Mouse (Mus musculus) hindbrain, embryonic 14.5 days (tissue): ENCODE measurements at regions not wholly inside any gene's neighbourhood (a gene's known extent, or its start where the extent isn't known, plus 50 kb on each side); places are given as distances from the start of the nearest gene placed in this dataset.
A peak's percentile ranks its signal among the peaks of the same experiment; 100 is the strongest.

Source experiments
- ATAC-seq: fragments of 200-750 bp; cut with Nextera tagmentation; 2 replicates; pipeline ENCODE4 v1.8.0; 2017; ENCODE audit warnings: moderate number of reproducible peaks, mild to moderate bottlenecking, moderate TSS enrichment, moderate library complexity; ENCODE audit not compliant: low FRiP score
- DNase-seq: peaks from one replicate; pipeline ENCODE4 v3.0.0-alpha.2; 2015; ENCODE audit warnings: low spot score
- H3K27ac ChIP-seq: fragments of 300-500 bp; sonication (generic); 2 replicates; pipeline ENCODE4 v1.5.1; 2014; ENCODE audit warnings: mild to moderate bottlenecking, moderate library complexity
- H3K27me3 ChIP-seq: fragments of 300-500 bp; sonication (generic); 2 replicates; pipeline ENCODE4 v1.6.1; 2014; ENCODE audit warnings: mild to moderate bottlenecking, low read length, mixed read lengths; ENCODE audit not compliant: control insufficient read depth, insufficient read depth
- H3K36me3 ChIP-seq: fragments of 300-500 bp; sonication (generic); replicated peaks from 2 replicates; pipeline ENCODE4 v1.6.1; 2014; ENCODE audit not compliant: control insufficient read depth, insufficient read depth
- H3K4me1 ChIP-seq: fragments of 300-500 bp; sonication (generic); replicated peaks from 2 replicates; pipeline ENCODE4 v1.6.1; 2014; ENCODE audit warnings: antibody characterized with exemption, low read length, mixed read lengths; ENCODE audit not compliant: control insufficient read depth, insufficient read depth
- H3K4me2 ChIP-seq: fragments of 300-500 bp; sonication (generic); replicated peaks from 2 replicates; pipeline ENCODE4 v1.6.1; 2014; ENCODE audit warnings: mild to moderate bottlenecking, moderate library complexity
- H3K4me3 ChIP-seq: fragments of 300-500 bp; sonication (generic); replicated peaks from 2 replicates; pipeline ENCODE4 v1.5.1; 2014; ENCODE audit warnings: mild to moderate bottlenecking, low read length
- H3K9ac ChIP-seq: fragments of 300-500 bp; sonication (generic); 2 replicates; pipeline ENCODE4 v1.6.1; 2014
- H3K9me3 ChIP-seq: fragments of 300-500 bp; sonication (generic); 2 replicates; pipeline ENCODE4 v1.6.1; 2016; ENCODE audit warnings: low read length; ENCODE audit not compliant: control insufficient read depth
- WGBS: fragments of 180-500 bp; shearing (Covaris S2); extraction: QIAGEN DNeasy Blood & Tissue Kit; methylation state at CpG from one replicate; pipeline ENCODE4 v1.1.7; 2014; 5-methylcytosine and 5-hydroxymethylcytosine counted together

DNA sequence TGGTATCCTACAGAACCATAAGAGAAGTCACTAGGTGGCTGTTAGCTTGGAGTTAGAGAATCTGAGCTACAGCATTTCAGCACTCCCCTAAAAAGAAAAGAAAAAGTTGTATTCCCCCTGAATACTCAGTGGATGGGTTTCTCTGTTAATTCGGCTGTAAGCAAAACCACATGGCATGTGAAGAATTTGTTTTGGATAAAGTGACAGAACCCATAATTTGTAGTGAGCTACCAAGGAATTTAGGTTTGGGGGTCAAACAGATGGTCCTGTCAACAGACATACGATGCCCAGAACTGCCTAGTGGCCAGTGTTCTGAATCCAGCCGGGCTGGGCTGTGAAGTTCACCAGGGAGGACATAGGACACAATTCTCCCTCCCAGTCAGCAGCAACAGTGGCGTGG lies 358.0 kb upstream of the Kazn start:
- DNase-seq = no peak
- no peak overlapping the region for H3K4me2 ChIP-seq
- H3K9me3 ChIP-seq = peaks cover 4% of the 10 kb centered on the region; the same call in 1 of the 2 replicates
- H3K36me3 ChIP-seq = no peaks in the 10 kb centered on the region
- WGBS = 80% methylated on average over 4 of the region's 4 CpGs
- no peak overlapping the region for H3K4me3 ChIP-seq
- H3K27me3 ChIP-seq = no peaks in the 10 kb centered on the region
- H3K4me1 ChIP-seq = no peaks in the 10 kb centered on the region
- no peak overlapping the region for H3K9ac ChIP-seq
- no peak for ATAC-seq
- no peak overlapping the region for H3K27ac ChIP-seq

- DNase-seq = no peak
- Histone ChIP-seq H3K27me3 (no peaks in the 10 kb centered on the region), H3K27ac (peak overlapping the region; percentile 83), H3K36me3 (no peaks in the 10 kb centered on the region), H3K4me3 (no peak overlapping the region), H3K9ac (no peak overlapping the region), H3K4me1 (peaks cover 22% of the 10 kb centered on the region), H3K4me2 (peak overlapping the region; percentile 43; the same call in 1 of the 2 replicates), H3K9me3 (no peaks in the 10 kb centered on the region)
- ATAC-seq = no peak
- 58% methylated on average over 7 of the region's 7 CpGs for WGBS
Observed at GRCm38 (mm10) chr4:142589084-142589741, 350.0 kb upstream of the Kazn start.

GRCm38 (mm10) chr4:142588418-142589083 lies 349.4 kb upstream of the Kazn start:
- peak overlapping the region; percentile 83 for H3K27ac ChIP-seq
- DNase-seq (peak; percentile 40), ATAC-seq (peak; percentile 76)
- 43% methylated on average over 24 of the region's 24 CpGs for WGBS
- H3K4me2 ChIP-seq = peak overlapping the region; percentile 43
- H3K27me3 ChIP-seq = no peaks in the 10 kb centered on the region
- H3K36me3 ChIP-seq = no peaks in the 10 kb centered on the region
- H3K9ac ChIP-seq = peak overlapping the region; percentile 53
- H3K4me3 ChIP-seq = peak overlapping the region; percentile 14
- H3K9me3 ChIP-seq = no peaks in the 10 kb centered on the region
- H3K4me1 ChIP-seq = peaks cover 22% of the 10 kb centered on the region

DNA sequence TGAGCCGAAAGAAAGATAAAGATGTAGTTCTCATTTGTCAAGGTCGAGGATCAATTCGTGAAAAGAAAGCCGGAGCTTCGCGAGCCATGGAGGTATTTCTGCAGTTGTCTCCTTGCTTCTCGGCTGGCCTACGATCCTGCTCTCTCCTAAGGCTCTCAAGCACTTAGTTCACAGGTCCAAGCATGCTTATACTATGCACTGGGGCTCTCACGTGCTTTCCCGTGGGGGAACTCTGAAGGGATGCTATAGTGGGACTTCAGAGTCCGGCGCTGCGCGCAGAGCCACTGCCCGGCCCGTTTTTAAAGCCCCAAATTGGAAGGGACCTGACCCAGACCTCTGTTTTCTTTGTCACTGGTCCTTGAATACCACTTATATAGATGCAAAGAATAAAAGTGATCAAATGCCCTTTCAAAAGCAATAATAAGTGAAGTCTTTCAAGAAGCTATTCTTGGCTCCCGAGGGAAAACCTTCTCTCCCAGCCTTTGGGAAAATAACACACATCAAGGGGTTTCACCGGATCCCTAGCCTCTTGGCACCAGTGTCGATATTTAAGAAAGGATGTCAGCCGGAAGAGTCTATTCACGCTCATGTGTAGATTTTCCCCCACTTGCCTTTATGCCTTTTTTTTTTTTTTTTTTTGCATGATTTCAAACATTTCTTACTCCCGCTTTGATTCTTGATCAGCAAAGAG lies 348.3 kb upstream of the Kazn start:
- no peak for ATAC-seq
- H3K4me2 ChIP-seq = no peak overlapping the region
- no peak overlapping the region for H3K4me3 ChIP-seq
- WGBS = 43% methylated on average over 22 of the region's 22 CpGs
- H3K9ac ChIP-seq = 0 out of 2 replicates have a peak overlapping the region, but pooled peaks have one; percentile 14
- H3K9me3 ChIP-seq = peaks cover 6% of the 10 kb centered on the region; the same call in 1 of the 2 replicates
- peak overlapping the region; percentile 68 for H3K27ac ChIP-seq
- H3K4me1 ChIP-seq = peaks cover 22% of the 10 kb centered on the region
- DNase-seq = no peak
- no peaks in the 10 kb centered on the region for H3K27me3 ChIP-seq
- H3K36me3 ChIP-seq = no peaks in the 10 kb centered on the region

DNA sequence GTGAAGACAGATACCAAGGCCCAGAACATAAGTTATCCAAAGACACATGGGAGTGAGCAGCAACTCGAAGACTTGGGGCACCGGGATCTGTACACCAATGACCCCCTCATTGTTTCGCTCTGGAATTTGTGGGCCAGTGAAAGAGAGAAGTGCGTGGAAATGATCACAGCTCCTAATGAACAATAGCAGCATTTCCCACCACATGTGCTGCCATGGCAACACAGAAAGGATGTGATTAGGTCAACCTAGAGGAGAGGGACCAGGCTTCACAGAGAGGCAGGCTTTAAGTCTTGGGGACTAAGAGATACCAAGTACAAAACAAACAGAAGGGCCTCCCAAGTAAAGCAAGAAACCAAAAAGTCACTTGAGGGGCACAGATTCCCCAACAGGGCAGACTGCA lies 339.3 kb upstream of the Kazn start:
- no peak overlapping the region for H3K4me3 ChIP-seq
- DNase-seq (no peak), ATAC-seq (no peak)
- H3K27me3 ChIP-seq = no peaks in the 10 kb centered on the region
- peaks cover 6% of the 10 kb centered on the region; the same call in 1 of the 2 replicates for H3K9me3 ChIP-seq
- no peak overlapping the region for H3K9ac ChIP-seq
- no peaks in the 10 kb centered on the region for H3K36me3 ChIP-seq
- H3K4me1 ChIP-seq = peaks cover 23% of the 10 kb centered on the region
- H3K27ac ChIP-seq = peak overlapping the region; percentile 69
- H3K4me2 ChIP-seq = no peak overlapping the region
- WGBS = 21% methylated on average over 4 of the region's 4 CpGs

DNA sequence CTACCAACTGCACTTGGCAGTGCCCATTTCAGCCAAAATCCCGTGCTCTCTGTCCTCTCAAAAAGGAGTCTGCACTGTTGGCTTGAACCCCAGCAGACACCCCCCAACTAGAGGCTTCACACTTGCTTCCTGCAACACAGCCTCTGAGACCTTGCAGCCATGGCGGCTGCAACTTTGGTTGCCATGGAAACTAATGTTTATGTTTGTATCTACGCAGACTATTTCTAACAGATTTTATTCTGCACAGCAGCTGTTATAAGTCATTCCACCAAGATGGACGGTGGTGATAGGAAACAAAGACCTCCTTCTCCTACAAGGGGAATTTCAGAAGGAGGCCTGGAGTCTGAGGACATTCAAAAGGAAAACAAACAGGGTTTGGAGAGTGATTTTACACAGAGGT lies 338.3 kb upstream of the Kazn start:
- peak; percentile 60 for DNase-seq
- Histone ChIP-seq H3K9ac (no peak overlapping the region), H3K9me3 (no peaks in the 10 kb centered on the region), H3K4me2 (no peak overlapping the region), H3K27ac (peak overlapping the region; percentile 69), H3K36me3 (no peaks in the 10 kb centered on the region), H3K4me3 (no peak overlapping the region), H3K4me1 (peaks cover 23% of the 10 kb centered on the region), H3K27me3 (no peaks in the 10 kb centered on the region)
- ATAC-seq = 0 out of 2 replicates have a peak, but pooled peaks have one; percentile 52
- 23% methylated on average over 4 of the region's 4 CpGs for WGBS

DNA sequence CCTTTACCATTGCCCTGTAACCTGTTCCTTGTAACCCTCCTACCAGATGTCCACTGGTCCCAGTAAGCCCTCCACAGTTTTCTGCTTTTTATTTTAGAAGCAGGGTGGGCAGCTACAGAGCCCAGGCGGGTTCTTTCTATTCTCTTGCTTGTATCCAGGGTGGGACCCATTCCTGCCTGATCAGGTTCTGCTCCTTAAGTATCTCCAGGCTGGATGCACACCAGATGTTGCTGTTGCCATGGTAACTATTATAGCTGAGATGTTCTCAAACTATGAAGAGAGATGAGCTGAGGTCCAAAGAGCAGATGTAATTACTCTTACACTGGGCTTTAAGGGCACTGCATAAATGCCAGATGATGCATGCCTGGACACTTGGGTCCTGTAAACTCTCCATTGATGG lies 335.3 kb upstream of the Kazn start:
- Histone ChIP-seq H3K27ac (0 out of 2 replicates have a peak overlapping the region, but pooled peaks have one; percentile 27), H3K27me3 (no peaks in the 10 kb centered on the region), H3K4me3 (no peak overlapping the region), H3K9ac (no peak overlapping the region), H3K4me1 (peaks cover 23% of the 10 kb centered on the region), H3K4me2 (no peak overlapping the region), H3K36me3 (no peaks in the 10 kb centered on the region), H3K9me3 (no peaks in the 10 kb centered on the region)
- DNase-seq (no peak), ATAC-seq (no peak)
- WGBS = 77% methylated on average over 1 of the region's 1 CpGs

DNA sequence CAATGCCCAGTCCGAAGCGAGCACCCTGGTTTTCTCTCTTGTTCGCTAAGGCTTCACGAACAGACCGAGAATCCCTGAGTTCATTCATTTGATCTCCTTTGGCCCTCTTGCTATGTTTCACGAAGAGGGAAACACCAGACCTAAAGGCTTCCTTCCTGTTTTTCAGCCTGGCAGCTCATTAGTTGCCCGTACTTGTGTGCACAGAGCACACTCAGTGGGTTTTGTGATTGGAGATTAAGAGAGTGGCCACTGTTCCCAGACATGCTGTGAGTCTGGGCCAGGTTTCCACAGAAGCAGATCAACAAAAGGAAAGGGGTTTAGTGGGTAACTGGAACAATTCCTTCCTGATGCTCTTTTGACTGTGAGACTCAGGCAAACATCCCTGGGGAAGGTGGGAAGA lies 331.5 kb upstream of the Kazn start:
- H3K27ac ChIP-seq = 0 out of 2 replicates have a peak overlapping the region, but pooled peaks have one; percentile 51
- DNase-seq = no peak
- ATAC-seq = no peak
- H3K27me3 ChIP-seq = no peaks in the 10 kb centered on the region
- 77% methylated on average over 7 of the region's 7 CpGs for WGBS
- H3K36me3 ChIP-seq = no peaks in the 10 kb centered on the region
- no peak overlapping the region for H3K9ac ChIP-seq
- no peak overlapping the region for H3K4me2 ChIP-seq
- no peak overlapping the region for H3K4me3 ChIP-seq
- peaks cover 3% of the 10 kb centered on the region; the same call in 1 of the 2 replicates for H3K4me1 ChIP-seq
- no peaks in the 10 kb centered on the region for H3K9me3 ChIP-seq

- 79% methylated on average over 6 of the region's 6 CpGs for WGBS
- Histone ChIP-seq H3K36me3 (no peaks in the 10 kb centered on the region), H3K27me3 (no peaks in the 10 kb centered on the region), H3K4me2 (no peak overlapping the region), H3K9ac (no peak overlapping the region), H3K4me1 (peaks cover 3% of the 10 kb centered on the region; the same call in 1 of the 2 replicates), H3K9me3 (no peaks in the 10 kb centered on the region), H3K4me3 (no peak overlapping the region), H3K27ac (peak overlapping the region; percentile 26; the same call in 1 of the 2 replicates)
- no peak for DNase-seq
- ATAC-seq = no peak
Observed at GRCm38 (mm10) chr4:142568556-142568955, 329.4 kb upstream of the Kazn start.
